Mouse (Mus musculus) heart, adult 9 months (tissue): ENCODE measurements around the gene Inafm2.

Experiments used
- DNase-seq, 2 experiments: peaks; one replicate each; pipeline ENCODE4 v3.0.0; 2022; ENCODE audit warnings: low spot score in 2 of 2

The Inafm2 gene

GRCm38 (mm10) chr2:118759828-118760227 lies 14.3 kb downstream of the Inafm2 start:
- no peak for DNase-seq

GRCm38 (mm10) chr2:118760311-118761025 lies 14.9 kb downstream of the Inafm2 start:
- no peak for DNase-seq

GRCm38 (mm10) chr2:118761358-118761757 lies 15.8 kb downstream of the Inafm2 start:
- no peak for DNase-seq

GRCm38 (mm10) chr2:118761906-118762783 lies 16.6 kb downstream of the Inafm2 start, which contains the start of gene Ccdc9b:
Ccdc9b (minus strand) TSS chr2:118762661.
- DNase-seq: peak; percentile 91 to 92

DNA sequence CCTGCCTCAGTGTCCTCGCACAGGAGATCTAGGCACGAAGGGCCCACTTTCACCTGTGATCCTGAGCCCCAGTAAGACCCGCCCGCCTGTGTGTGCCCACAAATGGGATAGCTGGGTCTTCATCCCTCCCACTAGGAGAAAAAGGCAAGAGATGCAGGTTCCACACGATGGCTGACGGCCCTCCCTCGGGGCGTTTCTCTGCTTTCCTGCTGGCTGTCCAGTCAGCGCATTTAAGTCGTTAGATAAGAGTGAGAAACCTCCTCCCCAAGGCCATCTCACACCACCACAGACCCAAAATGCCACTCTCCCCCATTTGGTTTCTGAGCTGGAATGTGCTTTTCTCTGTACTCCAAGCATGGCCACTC lies 17.2 kb downstream of the Inafm2 start:
- DNase-seq: no peak

DNA sequence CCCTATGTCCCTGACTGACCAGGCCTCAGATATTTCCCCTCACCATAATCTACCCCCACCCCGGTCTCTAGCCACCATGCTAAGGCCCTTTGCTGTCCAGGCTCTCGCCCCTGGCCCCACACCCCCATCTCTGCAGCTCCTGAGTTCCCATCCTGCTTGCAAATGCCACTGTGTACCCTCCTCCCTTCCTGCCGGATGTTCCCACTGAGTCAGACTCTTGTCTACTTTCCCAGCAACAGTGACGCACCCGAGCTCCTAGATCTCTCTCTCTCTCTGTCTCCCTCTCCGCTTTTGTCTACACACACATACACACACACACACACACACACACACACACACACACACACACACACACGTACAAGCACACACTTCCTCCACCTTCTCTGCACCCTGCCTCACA lies 17.9 kb downstream of the Inafm2 start:
- DNase-seq: peak in 1 of 2 experiments; percentile 74

DNA sequence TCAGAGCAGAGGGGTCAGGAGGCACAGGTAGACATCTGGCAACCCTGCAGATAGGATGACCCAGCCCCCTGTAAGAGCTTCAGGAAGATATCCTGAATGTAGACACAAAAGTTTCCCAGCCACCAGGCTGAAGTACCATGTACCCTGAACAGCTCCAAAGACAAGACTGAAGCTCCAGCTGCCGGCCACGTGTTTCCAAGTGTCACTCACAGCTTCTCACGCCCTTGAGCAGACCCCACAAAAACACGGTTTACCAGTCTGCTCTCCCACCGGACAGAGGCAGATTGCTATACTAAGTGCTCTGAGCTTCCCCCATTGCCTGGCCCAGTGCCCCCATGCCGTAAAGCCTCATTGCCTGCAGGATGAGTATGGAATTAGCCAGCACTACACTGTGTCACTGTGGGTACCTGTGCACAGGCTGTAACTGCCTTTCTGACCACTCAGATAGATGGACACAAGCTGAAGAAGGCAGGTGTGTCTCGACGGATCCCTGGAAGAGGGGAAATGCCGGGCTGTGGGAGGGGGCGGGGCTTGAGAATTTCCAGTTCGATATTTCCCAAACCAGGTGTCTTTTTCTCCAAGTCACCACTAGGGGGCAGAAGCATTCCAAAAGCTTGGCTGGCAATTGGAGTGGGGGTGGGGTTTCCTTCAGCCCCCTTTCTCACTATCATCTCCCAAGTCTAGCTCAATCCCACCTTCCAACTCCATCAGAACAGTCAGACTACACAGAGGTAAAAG lies 18.7 kb downstream of the Inafm2 start:
- DNase-seq: no peak

GRCm38 (mm10) chr2:118764875-118765274 lies 19.3 kb downstream of the Inafm2 start:
- DNase-seq: no peak

GRCm38 (mm10) chr2:118766041-118767033 lies 20.8 kb downstream of the Inafm2 start:
- DNase-seq: no peak

DNA sequence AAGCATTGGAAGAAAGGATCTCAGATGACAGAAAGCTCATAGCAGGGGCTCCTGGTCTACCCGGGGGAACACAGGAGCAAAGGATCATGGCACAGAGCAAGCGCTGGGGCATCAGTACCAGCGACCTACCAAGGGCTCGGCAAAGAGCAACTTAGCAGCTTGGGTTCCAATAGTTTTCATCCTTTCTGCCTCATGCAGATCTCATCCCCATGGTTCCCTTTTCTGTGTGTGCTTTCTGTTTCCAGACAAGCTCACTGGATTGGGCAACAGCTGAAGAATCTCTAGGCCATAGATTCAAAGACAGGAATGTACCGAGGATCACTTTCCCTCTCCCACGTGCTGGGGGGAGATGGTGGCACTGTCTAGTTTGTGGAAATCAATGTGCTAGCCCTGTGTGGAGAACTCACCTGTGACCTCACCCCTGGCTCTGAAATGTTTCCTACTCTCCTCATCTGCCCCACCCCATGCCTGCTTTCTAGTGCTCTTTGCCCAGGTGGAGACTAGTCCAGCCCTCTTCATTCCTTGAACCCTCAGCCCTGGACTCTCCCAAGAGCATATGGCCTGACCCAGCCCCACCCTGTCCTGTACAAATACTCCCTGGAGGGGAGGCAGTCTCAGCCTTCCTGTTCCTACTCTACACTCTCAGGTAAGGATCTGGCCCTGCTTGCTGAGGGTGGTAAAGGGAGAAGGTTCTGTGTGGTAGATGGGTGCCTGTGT lies 26.8 kb downstream of the Inafm2 start, which contains the start of gene Phgr1:
Gene Phgr1, plus strand, starts transcription at position 612 of the 717 bp plus-strand sequence.
- DNase-seq: no peak

- DNase-seq: no peak
Observed at GRCm38 (mm10) chr2:118774536-118774935, 29.0 kb downstream of the Inafm2 start.

DNA sequence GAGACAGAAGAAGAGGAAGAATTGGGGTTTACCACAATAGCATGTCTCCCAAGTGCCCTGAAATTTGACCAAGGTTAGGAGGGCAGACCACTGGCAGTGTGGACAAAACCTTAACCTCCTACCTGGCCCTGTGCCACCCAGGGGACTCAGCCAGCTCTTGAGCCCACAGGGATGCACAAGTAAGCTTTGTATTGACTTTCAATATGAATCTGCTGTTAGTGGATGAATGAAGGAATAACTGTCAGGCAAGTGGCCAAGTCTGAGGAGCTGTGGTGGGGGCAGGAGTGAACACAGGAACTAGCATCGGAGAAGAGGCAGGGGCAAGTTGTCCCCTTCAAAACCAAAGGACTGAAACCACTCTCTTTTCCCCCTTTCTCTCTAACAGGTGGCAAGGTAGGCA lies 29.8 kb downstream of the Inafm2 start:
- DNase-seq: no peak

DNA sequence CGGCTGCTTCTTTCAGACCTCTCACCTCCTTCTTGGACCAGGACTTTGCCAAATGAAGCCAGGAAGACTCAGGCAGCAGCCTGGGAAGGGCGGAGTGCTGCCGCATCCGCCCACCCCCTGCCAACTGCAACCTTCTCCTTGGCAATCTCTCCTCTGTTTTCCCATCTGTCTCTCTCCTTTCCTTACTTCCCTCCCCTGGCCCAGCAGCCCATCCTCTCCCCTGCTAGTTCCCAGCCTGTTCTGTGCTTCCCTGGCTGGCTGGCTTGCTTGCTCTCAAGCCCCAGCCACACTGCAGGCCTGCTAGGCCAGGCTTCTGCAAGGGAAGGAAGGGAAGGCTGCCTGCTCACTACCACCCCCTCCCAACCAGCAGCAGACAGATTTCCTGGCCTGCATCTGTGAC lies 30.3 kb downstream of the Inafm2 start:
- no peak for DNase-seq

- DNase-seq: no peak
Observed at GRCm38 (mm10) chr2:118776295-118776694, 30.7 kb downstream of the Inafm2 start.

- no peak for DNase-seq
Observed at GRCm38 (mm10) chr2:118778418-118778817, 32.9 kb downstream of the Inafm2 start.

GRCm38 (mm10) chr2:118779065-118779464 lies 33.5 kb downstream of the Inafm2 start:
- no peak for DNase-seq

- DNase-seq: peak; percentile 90 to 91
Observed at GRCm38 (mm10) chr2:118779504-118780480, 34.2 kb downstream of the Inafm2 start, which contains the start of gene Disp2. Disp2 (plus strand) TSS chr2:118779719.

- no peak for DNase-seq
Observed at GRCm38 (mm10) chr2:118781115-118781514, 35.6 kb downstream of the Inafm2 start.

DNA sequence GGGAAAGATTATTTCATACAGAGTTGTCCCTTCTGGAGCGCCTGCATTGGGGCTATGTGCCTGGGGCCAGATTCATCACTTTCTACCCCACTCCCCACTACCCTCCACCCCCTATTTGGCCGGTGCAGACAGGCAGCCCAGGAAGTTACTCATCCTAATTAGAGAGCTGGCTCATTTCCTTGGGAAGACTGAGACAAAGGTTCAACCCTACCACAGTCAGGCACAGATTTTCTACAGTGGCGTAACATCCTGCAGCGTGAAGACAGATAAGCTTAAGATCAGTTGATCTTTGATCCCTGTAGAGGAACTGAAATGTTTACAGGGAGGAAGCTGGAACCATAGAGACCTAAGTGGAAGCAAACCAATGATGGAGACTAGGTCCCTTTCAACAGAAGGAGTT lies 36.7 kb downstream of the Inafm2 start:
- no peak for DNase-seq
